Mouse (Mus musculus) lung, postnatal 0 days (tissue): ENCODE data around the gene Med20. TPM values are rescaled to one million over a fixed set of nuclear protein-coding genes. Genes with fewer than 3 reads are reported as not detected.

Experiments
- ATAC-seq: fragments of 200-750 bp; cut with Nextera tagmentation; 2 replicates; pipeline ENCODE4 v1.8.0; 2017; ENCODE audit warnings: moderate library complexity
- DNase-seq: peaks from one replicate; pipeline ENCODE4 v3.0.0-alpha.2; 2016; ENCODE audit warnings: low spot score
- H3K27ac ChIP-seq: fragments of 300-500 bp; sonication (generic); 2 replicates; pipeline ENCODE4 v1.5.1; 2014; ENCODE audit warnings: antibody characterized with exemption, mild to moderate bottlenecking, low read length, mixed read lengths
- H3K27me3 ChIP-seq: fragments of 300-500 bp; sonication (generic); replicated peaks from 2 replicates; pipeline ENCODE4 v1.6.1; 2014; ENCODE audit warnings: low read length, mixed read lengths; ENCODE audit not compliant: insufficient read depth
- H3K36me3 ChIP-seq: fragments of 300-500 bp; sonication (generic); 2 replicates; pipeline ENCODE4 v1.6.1; 2014; ENCODE audit warnings: low read length, mixed read lengths; ENCODE audit not compliant: insufficient read depth
- H3K4me1 ChIP-seq: fragments of 300-500 bp; sonication (generic); 2 replicates; pipeline ENCODE4 v1.6.1; 2014; ENCODE audit warnings: antibody characterized with exemption, low read depth, low read length, mixed read lengths; ENCODE audit not compliant: insufficient read depth
- H3K4me2 ChIP-seq: fragments of 300-500 bp; sonication (generic); replicated peaks from 2 replicates; pipeline ENCODE4 v1.6.1; 2014; ENCODE audit warnings: low read depth, mild to moderate bottlenecking, low read length, moderate library complexity, mixed read lengths
- H3K4me3 ChIP-seq: fragments of 300-500 bp; sonication (generic); 2 replicates; pipeline ENCODE4 v1.5.1; 2014; ENCODE audit warnings: low read depth, low read length
- H3K9ac ChIP-seq: fragments of 300-500 bp; sonication (generic); replicated peaks from 2 replicates; pipeline ENCODE4 v1.6.1; 2014; ENCODE audit warnings: low read depth, mild to moderate bottlenecking
- H3K9me3 ChIP-seq: fragments of 300-500 bp; sonication (generic); 2 replicates; pipeline ENCODE4 v1.6.1; 2016; ENCODE audit warnings: low read length, mixed read lengths
- CTCF ChIP-seq: IDR thresholded peaks from 2 replicates; pipeline ENCODE4 v1.5.1; 2016; ENCODE audit warnings: antibody characterized with exemption, mild to moderate bottlenecking
- EP300 ChIP-seq: IDR thresholded peaks from 2 replicates; pipeline ENCODE4 v1.6.1; 2016; ENCODE audit warnings: antibody characterized with exemption, mild to moderate bottlenecking, control low read depth
- WGBS: fragments of 180-500 bp; shearing (Covaris S2); extraction: QIAGEN DNeasy Blood & Tissue Kit; methylation state at CpG from one replicate; pipeline ENCODE4 v1.1.7; 2014; 5-methylcytosine and 5-hydroxymethylcytosine counted together
- polyA plus RNA-seq: library from polyadenylated mRNA; unstranded; fragments of >200 nt; fragmentation: Nextera tagmentation; extraction: Ambion mirVana; gene quantifications from 2 replicates; pipeline ENCODE4 v1.2.1, GENCODE M21; 2015

The Med20 gene
- polyA plus RNA-seq, 1 experiment from 2014 or later, result 31.6 TPM

DNA sequence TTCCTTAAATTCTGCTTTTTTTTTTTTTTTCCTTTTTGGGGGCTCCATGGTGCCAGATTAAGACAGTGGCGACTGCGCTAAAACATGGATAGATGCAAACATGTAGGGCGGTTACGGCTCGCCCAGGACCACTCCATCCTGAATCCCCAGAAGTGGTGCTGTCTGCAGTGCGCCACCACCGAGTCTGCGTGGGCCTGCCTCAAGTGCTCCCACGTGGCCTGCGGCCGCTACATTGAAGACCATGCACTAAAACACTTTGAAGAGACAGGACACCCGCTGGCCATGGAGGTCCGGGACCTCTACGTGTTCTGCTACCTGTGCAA is 60.6 kb downstream of the Med20 start:
- DNase-seq (no peak), ATAC-seq (peak; percentile 7)
- peak overlapping the region; percentile 78 for H3K4me2 ChIP-seq
- H3K36me3 ChIP-seq, result no peaks in the 10 kb centered on the region
- no peaks in the 10 kb centered on the region for H3K9me3 ChIP-seq
- TF ChIP-seq EP300 (no peak), CTCF (no peak)
- H3K4me3 ChIP-seq, result peak overlapping the region; percentile 31
- WGBS, result 17% methylated on average over 14 of the region's 14 CpGs
- no peak overlapping the region for H3K27ac ChIP-seq
- peaks cover 8% of the 10 kb centered on the region; the same call in 1 of the 2 replicates for H3K4me1 ChIP-seq
- H3K27me3 ChIP-seq, result no peaks in the 10 kb centered on the region
- no peak overlapping the region for H3K9ac ChIP-seq

DNA sequence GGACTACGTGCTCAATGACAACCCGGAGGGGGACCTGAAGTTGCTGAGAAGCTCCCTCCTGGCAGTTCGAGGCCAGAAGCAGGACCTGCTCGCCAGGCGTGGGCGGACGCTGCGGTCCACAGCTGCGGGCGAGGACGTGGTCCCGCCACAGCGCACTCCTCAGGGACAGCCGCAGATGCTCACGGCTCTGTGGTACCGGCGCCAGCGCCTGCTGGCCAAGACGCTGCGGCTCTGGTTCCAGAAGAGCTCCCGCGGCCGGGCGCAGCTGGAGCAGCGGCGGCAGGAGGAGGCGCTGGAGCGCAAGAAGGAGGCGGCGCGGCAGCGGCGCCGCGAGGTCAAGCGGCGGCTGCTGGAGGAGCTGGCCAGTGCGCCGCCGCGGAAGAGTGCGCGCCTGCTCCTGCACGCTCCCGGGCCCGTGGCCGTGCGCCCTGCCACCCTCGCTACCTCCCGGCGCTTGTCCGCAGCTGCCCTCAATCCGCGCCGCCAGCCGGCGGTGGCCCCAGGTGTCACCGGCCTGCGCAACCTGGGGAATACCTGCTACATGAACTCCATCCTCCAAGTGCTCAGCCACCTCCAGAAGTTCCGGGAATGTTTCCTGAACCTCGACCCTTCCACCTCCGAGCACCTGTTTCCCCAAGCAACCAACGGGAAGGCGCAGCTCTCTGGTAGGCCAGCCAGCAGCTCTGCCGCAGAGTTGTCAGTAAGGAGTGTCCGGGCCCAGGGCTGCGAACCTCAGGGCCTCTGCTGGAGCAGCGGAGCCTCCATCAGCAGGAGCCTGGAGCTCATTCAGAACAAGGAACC is 61.1 kb downstream of the Med20 start:
- Histone ChIP-seq H3K36me3 (no peaks in the 10 kb centered on the region), H3K9ac (no peak overlapping the region), H3K4me1 (peaks cover 8% of the 10 kb centered on the region; the same call in 1 of the 2 replicates), H3K27me3 (no peaks in the 10 kb centered on the region), H3K9me3 (no peaks in the 10 kb centered on the region), H3K4me3 (peak overlapping the region; percentile 31), H3K4me2 (peak overlapping the region; percentile 78), H3K27ac (no peak overlapping the region)
- 6% methylated on average over 57 of the region's 68 CpGs for WGBS
- DNase-seq, result peak; percentile 91
- TF ChIP-seq EP300, result no peak
- TF ChIP-seq CTCF, result peak; percentile 60
- peak; percentile 92 for ATAC-seq

Other genes with a start within 250 kb of the Med20 start
- 43.2 and 47.5 TPM in 2 replicates for gene Mrps10, start 242.7 kb upstream of the Med20 start, polyA plus RNA-seq
- gene Guca1b, start 226.2 kb upstream of the Med20 start, polyA plus RNA-seq, result 0.23 and 0.43 TPM in 2 replicates
- gene Guca1a, start 211.0 kb upstream of the Med20 start, polyA plus RNA-seq, result 1.9 and 2.0 TPM in 2 replicates
- gene AI661453, start 175.0 kb upstream of the Med20 start, polyA plus RNA-seq, result 2.8 and 3.3 TPM in 2 replicates
- 0.15 and 0.44 TPM in 2 replicates for gene 1700001C19Rik, start 174.2 kb upstream of the Med20 start, polyA plus RNA-seq
- 16.0 and 22.4 TPM in 2 replicates for gene Taf8, start 109.3 kb upstream of the Med20 start, polyA plus RNA-seq
- gene Ccnd3, start 106.5 kb upstream of the Med20 start, polyA plus RNA-seq, result 195 and 214 TPM in 2 replicates
- 9.9 and 10.4 TPM in 2 replicates for gene Bysl, start 90 bp upstream of the Med20 start, polyA plus RNA-seq
- gene Gm20517, start within 50 bp of the Med20 start, polyA plus RNA-seq, result 0.64 and 1.4 TPM in 2 replicates
- 3.3 and 4.1 TPM in 2 replicates for gene Usp49, start 19.1 kb downstream of the Med20 start, polyA plus RNA-seq
- gene Tomm6, start 76.8 kb downstream of the Med20 start, polyA plus RNA-seq, result 303 and 324 TPM in 2 replicates
- 4.1 TPM in 2 replicates for gene Frs3, start 77.4 kb downstream of the Med20 start, polyA plus RNA-seq
- gene Gm21981, start 82.9 kb downstream of the Med20 start, polyA plus RNA-seq, result 0.18 and 0.42 TPM in 2 replicates
- 0.94 and 1.9 TPM in 2 replicates for gene Prickle4, start 83.2 kb downstream of the Med20 start, polyA plus RNA-seq
- gene Pgc, start 115.3 kb downstream of the Med20 start, polyA plus RNA-seq, result 22.6 and 25.4 TPM in 2 replicates
- 17.8 and 21.3 TPM in 2 replicates for gene Tfeb, start 125.4 kb downstream of the Med20 start, polyA plus RNA-seq
- 8.3 and 9.3 TPM in 2 replicates for gene Mdfi, start 223.1 kb downstream of the Med20 start, polyA plus RNA-seq